28 mouse cellular contexts compared by ENCODE assay signal in the genomic region with DNA sequence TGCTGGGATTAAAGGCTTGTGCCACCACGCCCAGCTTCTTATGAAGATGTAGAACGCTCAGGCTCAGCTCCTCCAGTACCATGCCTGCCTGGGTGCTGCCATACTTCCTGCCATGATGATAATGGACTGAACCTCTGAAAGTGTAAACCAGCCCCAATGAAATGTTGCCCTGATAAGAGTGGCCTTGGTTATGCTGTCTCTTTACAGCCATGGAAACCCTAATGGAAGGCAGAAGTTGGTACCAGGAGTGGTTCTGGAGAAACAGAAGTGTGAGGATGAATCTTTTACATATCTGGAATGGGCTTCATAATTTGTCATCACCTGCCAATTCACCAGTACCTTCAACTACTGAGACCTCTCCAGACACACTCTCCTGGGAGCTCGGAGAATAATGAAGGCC.
"Had no signal": no experiment of that assay in that cellular context is flagged by ENCODE, and none has a peak within 500 bp of the region (broad histone marks: within the 10 kb centered on the region; RNA-seq: fewer than 3 reads in every experiment).

No protein-coding gene starts in this region.

- DNase-seq: left cerebral cortex, postnatal 4 days; liver; liver, embryonic 13.5 days; liver, postnatal 0 days; lung, adult 18-20 months; lung, adult 2 months; lung, embryonic 14.5 days; lung, postnatal 10 days; lung, postnatal 14 days; lung, postnatal 36 days; lung, postnatal 4 days; midbrain, embryonic 14.5 days had no signal

- H3K36me3 ChIP-seq: limb, embryonic 10.5 days; limb, embryonic 12.5 days; limb, embryonic 13.5 days; limb, embryonic 15.5 days; liver, embryonic 12.5 days; liver, embryonic 13.5 days; liver, embryonic 15.5 days; lung, embryonic 15.5 days; midbrain, embryonic 10.5 days; midbrain, embryonic 12.5 days; midbrain, embryonic 13.5 days; midbrain, embryonic 15.5 days; neural tube, embryonic 12.5 days had no signal

- H3K4me3 ChIP-seq: limb, embryonic 10.5 days; limb, embryonic 12.5 days; limb, embryonic 13.5 days; limb, embryonic 15.5 days; liver, embryonic 12.5 days; liver, embryonic 13.5 days; liver, embryonic 15.5 days; lung, embryonic 15.5 days; megakaryocyte, embryonic 14.5 days; midbrain, embryonic 10.5 days; midbrain, embryonic 12.5 days; midbrain, embryonic 13.5 days; midbrain, embryonic 15.5 days; myocyte; neural tube, embryonic 12.5 days had no signal

- H3K27me3 ChIP-seq: limb, embryonic 12.5 days; limb, embryonic 13.5 days; limb, embryonic 15.5 days; liver, embryonic 12.5 days; liver, embryonic 13.5 days; liver, embryonic 15.5 days; lung, embryonic 15.5 days; megakaryocyte, embryonic 14.5 days; midbrain, embryonic 12.5 days; midbrain, embryonic 13.5 days; midbrain, embryonic 15.5 days; neural tube, embryonic 12.5 days had no signal

- H3K4me1 ChIP-seq: limb, embryonic 10.5 days; limb, embryonic 12.5 days; limb, embryonic 13.5 days; limb, embryonic 15.5 days; liver, embryonic 13.5 days; liver, embryonic 15.5 days; lung, embryonic 15.5 days; midbrain, embryonic 10.5 days; midbrain, embryonic 12.5 days; midbrain, embryonic 13.5 days; midbrain, embryonic 15.5 days; neural tube, embryonic 12.5 days had no signal

- H3K9me3 ChIP-seq: limb, embryonic 10.5 days; limb, embryonic 12.5 days; limb, embryonic 13.5 days; limb, embryonic 15.5 days; liver, embryonic 12.5 days; liver, embryonic 13.5 days; liver, embryonic 15.5 days; lung, embryonic 15.5 days; megakaryocyte, embryonic 14.5 days; midbrain, embryonic 10.5 days; midbrain, embryonic 12.5 days; midbrain, embryonic 13.5 days; midbrain, embryonic 15.5 days; neural tube, embryonic 12.5 days had no signal

- H3K9ac ChIP-seq: limb, embryonic 12.5 days; limb, embryonic 13.5 days; limb, embryonic 15.5 days; liver, embryonic 12.5 days; liver, embryonic 13.5 days; liver, embryonic 14.5 days; liver, embryonic 15.5 days; liver, postnatal 0 days; lung, embryonic 14.5 days; lung, embryonic 15.5 days; midbrain, embryonic 12.5 days; midbrain, embryonic 13.5 days; midbrain, embryonic 15.5 days; neural tube, embryonic 12.5 days had no signal

- H3K27ac ChIP-seq: limb, embryonic 10.5 days; limb, embryonic 12.5 days; limb, embryonic 13.5 days; limb, embryonic 15.5 days; liver, embryonic 12.5 days; liver, embryonic 13.5 days; liver, embryonic 14.5 days; liver, embryonic 15.5 days; lung, embryonic 15.5 days; macrophage; midbrain, embryonic 10.5 days; midbrain, embryonic 12.5 days; midbrain, embryonic 13.5 days; midbrain, embryonic 15.5 days; neural tube, embryonic 12.5 days had no signal
